Mouse (Mus musculus) MEL (cell line): ENCODE data around the gene Pcsk5.

Experiments used
- CTCF ChIP-seq, 3 experiments: IDR thresholded peaks in 2 of 3; conservative IDR thresholded peaks in 1 of 3; 2 replicates each; pipeline ENCODE4 v1.5.1; 2011 to 2012; ENCODE audit warnings: low read length in 3 of 3, low read depth in 2 of 3, mild to moderate bottlenecking in 2 of 3, improper control_type of control experiment in 1 of 3, inconsistent platforms in 1 of 3, mixed read lengths in 1 of 3, moderate library complexity in 1 of 3; ENCODE audit not compliant: control insufficient read depth in 1 of 3, insufficient read depth in 1 of 3, poor library complexity in 1 of 3, severe bottlenecking in 1 of 3
- EP300 ChIP-seq, 2 experiments: IDR thresholded peaks; 2 replicates each; pipeline ENCODE4 v1.6.1; 2011; ENCODE audit warnings: improper control_type of control experiment in 2 of 2, low read length in 2 of 2, low read depth in 1 of 2, mild to moderate bottlenecking in 1 of 2
- GATA1 ChIP-seq: IDR thresholded peaks from 2 replicates; pipeline ENCODE4 v1.6.1; 2011; ENCODE audit warnings: low read depth, low read length, improper control_type of control experiment
- MYC ChIP-seq: IDR thresholded peaks from 2 replicates; pipeline ENCODE4 v1.6.1; 2011; ENCODE audit warnings: low read depth, mild to moderate bottlenecking, low read length, improper control_type of control experiment, moderate library complexity
- NELFE ChIP-seq: IDR thresholded peaks from 2 replicates; pipeline ENCODE4 v1.6.1; 2011; ENCODE audit warnings: low read depth, low read length, improper control_type of control experiment
- USF2 ChIP-seq, 2 experiments: IDR thresholded peaks; 2 replicates each; pipeline ENCODE4 v1.6.1; 2011 to 2012; ENCODE audit warnings: improper control_type of control experiment in 2 of 2, low read length in 2 of 2, borderline replicate concordance in 1 of 2, inconsistent platforms in 1 of 2, low read depth in 1 of 2, mild to moderate bottlenecking in 1 of 2; ENCODE audit not compliant: insufficient read depth in 1 of 2
- ZC3H11A ChIP-seq: IDR thresholded peaks from 2 replicates; pipeline ENCODE4 v1.6.1; 2012; ENCODE audit warnings: low read depth, mild to moderate bottlenecking, inconsistent platforms, low read length, improper control_type of control experiment
- ZMIZ1 ChIP-seq: IDR thresholded peaks from 2 replicates; pipeline ENCODE4 v1.6.1; 2012; ENCODE audit warnings: low read depth, mild to moderate bottlenecking, inconsistent platforms, low read length, improper control_type of control experiment, moderate library complexity

DNA sequence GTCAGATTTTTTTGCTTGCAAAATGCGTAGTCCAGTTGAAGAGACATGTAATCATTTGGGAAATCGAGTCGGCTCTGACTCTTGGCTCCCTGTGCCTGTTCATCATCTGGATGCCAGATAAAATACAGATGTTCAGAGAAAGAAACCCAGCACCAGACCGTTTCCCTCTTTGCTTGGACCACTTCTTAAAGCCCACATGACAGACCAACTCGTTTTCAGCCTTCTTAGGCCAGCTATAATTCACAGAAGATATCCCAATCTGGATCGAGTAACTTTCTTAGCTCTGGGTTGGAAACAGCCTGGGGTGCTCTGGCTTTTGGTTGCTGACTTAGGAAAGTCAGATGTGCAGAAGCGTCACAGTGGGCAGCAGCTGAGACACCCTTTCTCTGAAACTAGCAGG lies 365.6 kb downstream of the Pcsk5 start:
- TF ChIP-seq NELFE (no peak), ZMIZ1 (no peak), CTCF (IDR thresholded peaks at IDR 0.05 in 2 of 3, conservative IDR thresholded peaks at IDR 0.05 in 1 of 3; ENCODE audit: control insufficient read depth in 1 of 3, insufficient read depth in 1 of 3, low read depth in 2 of 3, low read length in 3 of 3, poor library complexity in 1 of 3, severe bottlenecking in 1 of 3) (no peak), GATA1 (no peak), EP300 (IDR thresholded peaks at IDR 0.05; ENCODE audit: low read depth in 1 of 2, low read length in 2 of 2) (no peak), USF2 (IDR thresholded peaks at IDR 0.05; ENCODE audit: borderline replicate concordance in 1 of 2, insufficient read depth in 1 of 2, low read depth in 1 of 2, low read length in 2 of 2) (no peak), ZC3H11A (no peak), MYC (no peak)
